Mouse (Mus musculus) liver, embryonic 12.5 days (tissue): ENCODE data around the gene Cygb. TPM values are rescaled to one million over a fixed set of nuclear protein-coding genes. Genes with fewer than 3 reads are reported as not detected.

Experiments used
- ATAC-seq: fragments of 200-750 bp; cut with Nextera tagmentation; 2 replicates; pipeline ENCODE4 v1.8.0; 2017; ENCODE audit warnings: moderate number of reproducible peaks, mild to moderate bottlenecking, moderate library complexity
- H3K27ac ChIP-seq: fragments of 300-500 bp; sonication (generic); 2 replicates; pipeline ENCODE4 v1.5.1; 2016; ENCODE audit warnings: mild to moderate bottlenecking
- H3K27me3 ChIP-seq: fragments of 300-500 bp; sonication (generic); replicated peaks from 2 replicates; pipeline ENCODE4 v1.6.1; 2016; ENCODE audit warnings: mild to moderate bottlenecking, moderate library complexity
- H3K36me3 ChIP-seq: fragments of 300-500 bp; sonication (generic); 2 replicates; pipeline ENCODE4 v1.6.1; 2016; ENCODE audit warnings: mild to moderate bottlenecking, moderate library complexity
- H3K4me1 ChIP-seq: fragments of 300-500 bp; sonication (generic); 2 replicates; pipeline ENCODE4 v1.6.1; 2016
- H3K4me2 ChIP-seq: fragments of 300-500 bp; sonication (generic); 2 replicates; pipeline ENCODE4 v1.6.1; 2016; ENCODE audit warnings: mild to moderate bottlenecking, moderate library complexity
- H3K4me3 ChIP-seq: fragments of 300-500 bp; sonication (generic); 2 replicates; pipeline ENCODE4 v1.5.1; 2016; ENCODE audit warnings: mild to moderate bottlenecking, moderate library complexity
- H3K9ac ChIP-seq: fragments of 300-500 bp; sonication (generic); 2 replicates; pipeline ENCODE4 v1.6.1; 2016; ENCODE audit warnings: mild to moderate bottlenecking, moderate library complexity
- H3K9me3 ChIP-seq: fragments of 300-500 bp; sonication (generic); replicated peaks from 2 replicates; pipeline ENCODE4 v1.6.1; 2016; ENCODE audit warnings: mild to moderate bottlenecking, moderate library complexity
- WGBS: fragments of 180-500 bp; shearing (Covaris S2); methylation state at CpG from one replicate; pipeline ENCODE4 v1.1.7; 2016; ENCODE audit not compliant: insufficient replicate concordance; 5-methylcytosine and 5-hydroxymethylcytosine counted together
- polyA plus RNA-seq: library from polyadenylated mRNA; unstranded; fragments of >200 nt; fragmentation: Nextera tagmentation; extraction: Ambion mirVana; gene quantifications from 2 replicates; pipeline ENCODE4 v1.2.1, GENCODE M21; 2016

Cygb gene
- polyA plus RNA-seq, 1 experiment from 2014 or later, result 0.83 TPM

- no peak overlapping the region for H3K9ac ChIP-seq
- H3K4me2 ChIP-seq, result no peak overlapping the region
- no peaks in the 10 kb centered on the region for H3K36me3 ChIP-seq
- no peaks in the 10 kb centered on the region for H3K9me3 ChIP-seq
- peaks cover 72% of the 10 kb centered on the region for H3K27me3 ChIP-seq
- 74% methylated on average over 8 of the region's 8 CpGs for WGBS
- H3K4me3 ChIP-seq, result no peak overlapping the region
- peaks cover 45% of the 10 kb centered on the region for H3K4me1 ChIP-seq
- H3K27ac ChIP-seq, result no peak overlapping the region
- ATAC-seq, result no peak
Observed at GRCm38 (mm10) chr11:116650811-116651210, 3.3 kb downstream of the Cygb start.

GRCm38 (mm10) chr11:116649711-116650337 lies 4.3 kb downstream of the Cygb start:
- 73% methylated on average over 13 of the region's 13 CpGs for WGBS
- peaks cover 74% of the 10 kb centered on the region for H3K27me3 ChIP-seq
- H3K4me3 ChIP-seq, result no peak overlapping the region
- H3K4me2 ChIP-seq, result no peak overlapping the region
- H3K27ac ChIP-seq, result no peak overlapping the region
- ATAC-seq, result no peak
- H3K4me1 ChIP-seq, result peaks cover 51% of the 10 kb centered on the region
- H3K9ac ChIP-seq, result no peak overlapping the region
- H3K9me3 ChIP-seq, result no peaks in the 10 kb centered on the region
- H3K36me3 ChIP-seq, result no peaks in the 10 kb centered on the region

- H3K27ac ChIP-seq, result no peak overlapping the region
- H3K4me2 ChIP-seq, result no peak overlapping the region
- ATAC-seq, result no peak
- no peak overlapping the region for H3K4me3 ChIP-seq
- H3K27me3 ChIP-seq, result peaks cover 74% of the 10 kb centered on the region
- no peaks in the 10 kb centered on the region for H3K9me3 ChIP-seq
- H3K9ac ChIP-seq, result no peak overlapping the region
- peaks cover 46% of the 10 kb centered on the region for H3K4me1 ChIP-seq
- WGBS, result 65% methylated on average over 10 of the region's 10 CpGs
- H3K36me3 ChIP-seq, result no peaks in the 10 kb centered on the region
Observed at GRCm38 (mm10) chr11:116648976-116649375, 5.1 kb downstream of the Cygb start.

GRCm38 (mm10) chr11:116648213-116648921 lies 5.7 kb downstream of the Cygb start:
- Histone ChIP-seq H3K4me3 (no peak overlapping the region), H3K27ac (peak overlapping the region; percentile 76), H3K9ac (peak overlapping the region; percentile 6; the same call in 1 of the 2 replicates), H3K9me3 (no peaks in the 10 kb centered on the region), H3K4me1 (peaks cover 46% of the 10 kb centered on the region), H3K36me3 (no peaks in the 10 kb centered on the region), H3K4me2 (0 out of 2 replicates have a peak overlapping the region, but pooled peaks have one; percentile 46), H3K27me3 (peaks cover 73% of the 10 kb centered on the region)
- WGBS, result 65% methylated on average over 18 of the region's 18 CpGs
- ATAC-seq, result no peak

GRCm38 (mm10) chr11:116647340-116647991 lies 6.6 kb downstream of the Cygb start:
- ATAC-seq, result peak; percentile 87
- H3K4me1 ChIP-seq, result peaks cover 43% of the 10 kb centered on the region
- peak overlapping the region; percentile 76 for H3K27ac ChIP-seq
- no peak overlapping the region for H3K4me3 ChIP-seq
- 34% methylated on average over 11 of the region's 11 CpGs for WGBS
- no peaks in the 10 kb centered on the region for H3K9me3 ChIP-seq
- H3K9ac ChIP-seq, result peak overlapping the region; percentile 43; the same call in 1 of the 2 replicates
- H3K4me2 ChIP-seq, result peak overlapping the region; percentile 46
- H3K36me3 ChIP-seq, result no peaks in the 10 kb centered on the region
- H3K27me3 ChIP-seq, result peaks cover 64% of the 10 kb centered on the region

GRCm38 (mm10) chr11:116646771-116647170 lies 7.3 kb downstream of the Cygb start:
- WGBS, result 85% methylated on average over 7 of the region's 7 CpGs
- Histone ChIP-seq H3K36me3 (no peaks in the 10 kb centered on the region), H3K4me1 (peaks cover 43% of the 10 kb centered on the region), H3K4me3 (no peak overlapping the region), H3K4me2 (peak overlapping the region; percentile 46; the same call in 1 of the 2 replicates), H3K27me3 (peaks cover 57% of the 10 kb centered on the region), H3K27ac (peak overlapping the region; percentile 76), H3K9me3 (no peaks in the 10 kb centered on the region), H3K9ac (peak overlapping the region; percentile 25; the same call in 1 of the 2 replicates)
- no peak for ATAC-seq

- no peak for ATAC-seq
- Histone ChIP-seq H3K27me3 (peaks cover 51% of the 10 kb centered on the region), H3K4me3 (no peak overlapping the region), H3K9me3 (no peaks in the 10 kb centered on the region), H3K27ac (no peak overlapping the region), H3K9ac (no peak overlapping the region), H3K4me2 (no peak overlapping the region), H3K4me1 (peaks cover 43% of the 10 kb centered on the region), H3K36me3 (no peaks in the 10 kb centered on the region)
- 68% methylated on average over 11 of the region's 11 CpGs for whole genome bisulfite sequencing
Observed at GRCm38 (mm10) chr11:116646136-116646535, 8.0 kb downstream of the Cygb start.

GRCm38 (mm10) chr11:116645446-116646110 lies 8.5 kb downstream of the Cygb start:
- no peak for ATAC-seq
- WGBS, result 69% methylated on average over 8 of the region's 8 CpGs
- no peak overlapping the region for H3K27ac ChIP-seq

GRCm38 (mm10) chr11:116644225-116645112 lies 9.6 kb downstream of the Cygb start:
- H3K4me1 ChIP-seq, result peaks cover 43% of the 10 kb centered on the region
- H3K27ac ChIP-seq, result no peak overlapping the region
- no peak overlapping the region for H3K9ac ChIP-seq
- no peak overlapping the region for H3K4me2 ChIP-seq
- no peaks in the 10 kb centered on the region for H3K36me3 ChIP-seq
- no peak overlapping the region for H3K4me3 ChIP-seq
- ATAC-seq, result no peak
- no peaks in the 10 kb centered on the region for H3K9me3 ChIP-seq
- peaks cover 38% of the 10 kb centered on the region for H3K27me3 ChIP-seq
- 58% methylated on average over 21 of the region's 21 CpGs for WGBS

More at GRCm38 (mm10) chr11:116645446-116646110, 8.5 kb downstream of the Cygb start:
- H3K27me3 ChIP-seq, result peaks cover 45% of the 10 kb centered on the region
- no peaks in the 10 kb centered on the region for H3K36me3 ChIP-seq
- H3K4me2 ChIP-seq, result no peak overlapping the region
- no peaks in the 10 kb centered on the region for H3K9me3 ChIP-seq
- no peak overlapping the region for H3K9ac ChIP-seq
- H3K4me1 ChIP-seq, result peaks cover 43% of the 10 kb centered on the region
- no peak overlapping the region for H3K4me3 ChIP-seq

- 22% methylated on average over 19 of the region's 19 CpGs for WGBS
- H3K4me1 ChIP-seq, result peaks cover 43% of the 10 kb centered on the region
- H3K27me3 ChIP-seq, result peaks cover 30% of the 10 kb centered on the region
- no peak overlapping the region for H3K9ac ChIP-seq
- H3K4me2 ChIP-seq, result peak overlapping the region; percentile 44
- H3K27ac ChIP-seq, result no peak overlapping the region
- no peak for ATAC-seq
- no peaks in the 10 kb centered on the region for H3K36me3 ChIP-seq
- no peaks in the 10 kb centered on the region for H3K9me3 ChIP-seq
- H3K4me3 ChIP-seq, result no peak overlapping the region
Observed at GRCm38 (mm10) chr11:116643579-116644224, 10.4 kb downstream of the Cygb start.
